Mouse (Mus musculus) small intestine, adult 10 weeks (tissue): ENCODE results near the gene Cntn2. TPM values are rescaled to one million over a fixed set of nuclear protein-coding genes. Genes with fewer than 3 reads are reported as not detected.

ENCODE experiments used
- polyA plus RNA-seq: library from polyadenylated mRNA; stranded (reverse); fragments of 350-450 nt; fragmentation: Illumina TruSeq; extraction: RNeasy Lipid Tissue Mini Kit (QIAGEN cat#74804); gene quantifications from one replicate; pipeline ENCODE4 v1.2.3, GENCODE M21; 2014; ENCODE audit warnings: low replicate concordance

Gene Cntn2
- not detected for polyA plus RNA-seq

GRCm38 (mm10) chr1:132542762-132543306 is at the start of gene Cntn2:
TSS of gene Cntn2 (minus strand) at chr1:132543256.

DNA sequence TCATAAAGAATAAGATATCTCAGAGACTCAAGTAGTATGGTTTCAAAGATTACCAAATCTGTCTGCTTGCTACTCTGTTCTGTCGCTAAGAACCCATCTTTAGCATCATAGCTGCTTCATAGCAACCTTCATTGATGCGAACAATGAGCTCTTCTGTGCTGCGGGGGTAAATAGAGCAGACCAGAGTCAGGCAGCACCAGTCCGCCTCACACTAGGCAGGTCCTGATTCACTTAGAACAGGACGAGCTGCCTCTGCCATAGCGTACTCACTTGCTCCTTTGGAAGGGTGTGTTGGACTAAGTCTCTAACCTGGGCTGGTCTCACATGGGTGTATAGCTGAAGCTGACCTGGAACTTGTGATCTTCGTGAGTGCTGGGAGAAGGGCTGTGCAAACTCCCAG is 37.0 kb downstream of the Cntn2 start, which contains the start of gene Tmem81:
Tmem81 (plus strand) TSS at position 173 of the 400 bp plus-strand sequence.

GRCm38 (mm10) chr1:132476928-132477691 is 65.9 kb downstream of the Cntn2 start, which contains the start of gene Rbbp5:
TSS of gene Rbbp5 (plus strand) at chr1:132477365.

Other genes with a start within 250 kb of the Cntn2 start
- gene Klhdc8a, start 244.6 kb downstream of the Cntn2 start, polyA plus RNA-seq, result 0.11 TPM
- 28.3 TPM for gene Nuak2, start 227.1 kb downstream of the Cntn2 start, polyA plus RNA-seq
- 0.37 TPM for gene Tmcc2, start 152.0 kb downstream of the Cntn2 start, polyA plus RNA-seq
- gene Dstyk, start 125.7 kb downstream of the Cntn2 start, polyA plus RNA-seq, result 7.6 TPM
- 29.4 TPM for gene Rbbp5, start 65.9 kb downstream of the Cntn2 start, polyA plus RNA-seq
- gene Tmem81, start 37.0 kb downstream of the Cntn2 start, polyA plus RNA-seq, result 3.5 TPM
- 0.04 TPM for gene Nfasc, start 198.5 kb upstream of the Cntn2 start, polyA plus RNA-seq